Mouse (Mus musculus) intestine, postnatal 0 days (tissue): ENCODE measurements around the gene Dtx3. TPM values are rescaled to one million over a fixed set of nuclear protein-coding genes. Genes with fewer than 3 reads are reported as not detected.
"Not testable (repeated sequence)": the region's sequence is repeated elsewhere in the genome, so short reads cannot be mapped to it uniquely, and the experiment has no call there.

Experiments
- ATAC-seq: fragments of 200-750 bp; cut with Nextera tagmentation; 2 replicates; pipeline ENCODE4 v1.8.0; 2017; ENCODE audit warnings: mild to moderate bottlenecking, moderate TSS enrichment, moderate library complexity
- H3K27ac ChIP-seq: fragments of 300-500 bp; sonication (generic); 2 replicates; pipeline ENCODE4 v1.5.1; 2014; ENCODE audit warnings: mild to moderate bottlenecking, low read depth, low read length, moderate library complexity
- H3K27me3 ChIP-seq: fragments of 300-500 bp; sonication (generic); replicated peaks from 2 replicates; pipeline ENCODE4 v1.6.1; 2014; ENCODE audit warnings: low read length, mixed read lengths; ENCODE audit not compliant: control insufficient read depth, insufficient read depth
- H3K36me3 ChIP-seq: fragments of 300-500 bp; sonication (generic); 2 replicates; pipeline ENCODE4 v1.6.1; 2014; ENCODE audit warnings: mild to moderate bottlenecking, moderate library complexity; ENCODE audit not compliant: control insufficient read depth, insufficient read depth
- H3K4me1 ChIP-seq: fragments of 300-500 bp; sonication (generic); replicated peaks from 2 replicates; pipeline ENCODE4 v1.6.1; 2014; ENCODE audit warnings: antibody characterized with exemption, low read length, mixed read lengths; ENCODE audit not compliant: control insufficient read depth, insufficient read depth
- H3K4me2 ChIP-seq: fragments of 300-500 bp; sonication (generic); replicated peaks from 2 replicates; pipeline ENCODE4 v1.6.1; 2014; ENCODE audit warnings: low read depth, mild to moderate bottlenecking, moderate library complexity
- H3K4me3 ChIP-seq: fragments of 300-500 bp; sonication (generic); 2 replicates; pipeline ENCODE4 v1.5.1; 2014; ENCODE audit warnings: low read depth, low read length
- H3K9ac ChIP-seq: fragments of 300-500 bp; sonication (generic); 2 replicates; pipeline ENCODE4 v1.6.1; 2014; ENCODE audit warnings: mild to moderate bottlenecking, low read depth, low read length
- H3K9me3 ChIP-seq: fragments of 300-500 bp; sonication (generic); 2 replicates; pipeline ENCODE4 v1.6.1; 2016; ENCODE audit warnings: mixed run types; ENCODE audit not compliant: control insufficient read depth
- CTCF ChIP-seq: sonication (generic); IDR thresholded peaks from 2 replicates; pipeline ENCODE4 v1.5.1; 2016; ENCODE audit warnings: low read depth, mild to moderate bottlenecking, control low read depth, antibody characterized with exemption, moderate library complexity
- WGBS: fragments of 180-500 bp; shearing (Covaris S2); extraction: QIAGEN DNeasy Blood & Tissue Kit; methylation state at CpG from one replicate; pipeline ENCODE4 v1.1.7; 2014; 5-methylcytosine and 5-hydroxymethylcytosine counted together
- polyA plus RNA-seq: library from polyadenylated mRNA; unstranded; fragments of >200 nt; fragmentation: Nextera tagmentation; extraction: Ambion mirVana; gene quantifications from 2 replicates; pipeline ENCODE4 v1.2.1, GENCODE M21; 2015

Gene Dtx3
- polyA plus RNA-seq, 1 experiment from 2014 or later, result 22.2 TPM

GRCm38 (mm10) chr10:127154652-127155051 is 40.9 kb downstream of the Dtx3 start:
- no peaks in the 10 kb centered on the region for H3K36me3 ChIP-seq
- no peaks in the 10 kb centered on the region for H3K27me3 ChIP-seq
- no peak overlapping the region for H3K27ac ChIP-seq
- no peak for TF ChIP-seq CTCF
- H3K4me1 ChIP-seq, result no peaks in the 10 kb centered on the region
- H3K4me3 ChIP-seq, result no peak overlapping the region
- WGBS, result 65% methylated on average over 5 of the region's 5 CpGs
- H3K4me2 ChIP-seq, result no peak overlapping the region
- no peak for ATAC-seq
- no peaks in the 10 kb centered on the region for H3K9me3 ChIP-seq
- H3K9ac ChIP-seq, result no peak overlapping the region

- H3K27me3 ChIP-seq, result no peaks in the 10 kb centered on the region
- H3K36me3 ChIP-seq, result no peaks in the 10 kb centered on the region
- H3K4me2 ChIP-seq, result no peak overlapping the region
- H3K4me1 ChIP-seq, result no peaks in the 10 kb centered on the region
- 37% methylated on average over 2 of the region's 2 CpGs for WGBS
- ATAC-seq, result peak; percentile 28; the same call in 1 of the 2 replicates
- H3K9me3 ChIP-seq, result no peaks in the 10 kb centered on the region
- H3K27ac ChIP-seq, result no peak overlapping the region
- no peak overlapping the region for H3K9ac ChIP-seq
- H3K4me3 ChIP-seq, result no peak overlapping the region
- TF ChIP-seq CTCF, result no peak
These were observed 41.3 kb downstream of the Dtx3 start for GRCm38 (mm10) chr10:127154241-127154640.

- H3K27me3 ChIP-seq, result no peaks in the 10 kb centered on the region
- TF ChIP-seq CTCF, result no peak
- no peaks in the 10 kb centered on the region for H3K4me1 ChIP-seq
- H3K27ac ChIP-seq, result no peak overlapping the region
- H3K4me3 ChIP-seq, result no peak overlapping the region
- H3K9ac ChIP-seq, result no peak overlapping the region
- 92% methylated on average over 7 of the region's 7 CpGs for WGBS
- H3K36me3 ChIP-seq, result no peaks in the 10 kb centered on the region
- H3K9me3 ChIP-seq, result no peaks in the 10 kb centered on the region
- no peak overlapping the region for H3K4me2 ChIP-seq
- ATAC-seq, result no peak
These were observed 42.2 kb downstream of the Dtx3 start for GRCm38 (mm10) chr10:127153323-127153722.

- not testable (repeated sequence) for H3K9ac ChIP-seq, H3K36me3 ChIP-seq, H3K4me2 ChIP-seq, H3K4me1 ChIP-seq, H3K9me3 ChIP-seq, H3K27me3 ChIP-seq, ATAC-seq, H3K4me3 ChIP-seq, H3K27ac ChIP-seq
- 78% methylated on average over 10 of the region's 10 CpGs for WGBS
These were observed 43.0 kb downstream of the Dtx3 start for GRCm38 (mm10) chr10:127152556-127152955.

GRCm38 (mm10) chr10:127151233-127151632 is 44.3 kb downstream of the Dtx3 start:
- H3K27me3 ChIP-seq, H3K4me1 ChIP-seq, H3K9me3 ChIP-seq, H3K9ac ChIP-seq, ATAC-seq, H3K27ac ChIP-seq, H3K4me2 ChIP-seq, H3K36me3 ChIP-seq, H3K4me3 ChIP-seq: not testable (repeated sequence)
- WGBS, result 73% methylated on average over 3 of the region's 3 CpGs

- Histone ChIP-seq H3K4me1 (no peaks in the 10 kb centered on the region), H3K4me3 (no peak overlapping the region), H3K9ac (no peak overlapping the region), H3K36me3 (no peaks in the 10 kb centered on the region), H3K4me2 (no peak overlapping the region), H3K27ac (no peak overlapping the region), H3K9me3 (no peaks in the 10 kb centered on the region), H3K27me3 (no peaks in the 10 kb centered on the region)
- ATAC-seq, result peak; percentile 44
- 42% methylated on average over 4 of the region's 4 CpGs for WGBS
- no peak for TF ChIP-seq CTCF
These were observed 45.1 kb downstream of the Dtx3 start for GRCm38 (mm10) chr10:127150471-127150872.

- TF ChIP-seq CTCF, result no peak
- no peak for ATAC-seq
- no peaks in the 10 kb centered on the region for H3K27me3 ChIP-seq
- 83% methylated on average over 6 of the region's 6 CpGs for WGBS
- H3K4me1 ChIP-seq, result no peaks in the 10 kb centered on the region
- H3K36me3 ChIP-seq, result no peaks in the 10 kb centered on the region
- no peaks in the 10 kb centered on the region for H3K9me3 ChIP-seq
- no peak overlapping the region for H3K27ac ChIP-seq
- no peak overlapping the region for H3K4me2 ChIP-seq
- no peak overlapping the region for H3K9ac ChIP-seq
- H3K4me3 ChIP-seq, result no peak overlapping the region
These were observed 48.4 kb downstream of the Dtx3 start for GRCm38 (mm10) chr10:127147135-127147534.
